Mouse (Mus musculus) ES-E14 (cell line): ENCODE measurements around the gene Tff2.

Experiments used
- CHD2 ChIP-seq: IDR thresholded peaks from 2 replicates; pipeline ENCODE4 v1.6.1; 2014; ENCODE audit warnings: mild to moderate bottlenecking, low read depth, low read length, inconsistent platforms
- HCFC1 ChIP-seq: IDR thresholded peaks from 2 replicates; pipeline ENCODE4 v1.6.1; 2012; ENCODE audit warnings: low read length, inconsistent platforms, borderline replicate concordance; ENCODE audit not compliant: insufficient read depth
- MAFK ChIP-seq: IDR thresholded peaks from 2 replicates; pipeline ENCODE4 v1.6.1; 2014; ENCODE audit warnings: mild to moderate bottlenecking, low read depth, low read length, inconsistent platforms; ENCODE audit not compliant: insufficient read depth
- ZNF384 ChIP-seq: IDR thresholded peaks from 2 replicates; pipeline ENCODE4 v1.6.1; 2012; ENCODE audit warnings: low read depth, low read length, inconsistent platforms

DNA sequence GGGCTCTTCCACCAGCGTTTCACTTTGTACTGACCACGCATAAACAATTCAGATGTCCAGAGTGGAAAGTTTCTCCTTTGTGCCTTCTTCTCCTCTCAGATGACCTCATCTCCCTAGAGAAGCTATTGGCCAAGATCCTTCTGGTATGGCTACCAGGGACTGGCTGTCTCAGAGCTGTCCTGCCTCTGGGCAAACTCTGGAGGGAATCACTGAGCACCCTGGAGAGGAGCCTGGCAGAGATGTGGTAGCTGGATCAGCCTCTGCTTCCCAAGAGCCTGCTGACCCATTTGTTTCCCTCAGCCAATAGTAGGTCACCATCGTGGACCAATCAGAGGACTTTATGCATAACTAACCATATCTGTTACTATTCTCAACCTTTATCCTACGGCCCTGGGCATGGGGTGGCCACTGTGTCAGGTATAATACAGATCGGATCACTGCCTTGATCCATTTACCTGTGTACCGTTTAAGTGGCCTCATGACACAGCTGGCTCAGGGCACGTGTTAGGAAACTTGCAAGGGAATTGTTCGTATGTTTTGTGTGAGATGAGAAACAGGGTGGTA, 41.0 kb downstream of the Tff2 start:
- TF ChIP-seq ZNF384 (no peak), MAFK (no peak), HCFC1 (no peak), CHD2 (no peak)
